Mouse (Mus musculus) heart, adult 18-20 months (tissue): Measurements from ENCODE around the gene Ccl4. TPM values are rescaled to one million over a fixed set of nuclear protein-coding genes. Genes with fewer than 3 reads are reported as not detected.

Source experiments
- DNase-seq, 2 experiments: peaks; one replicate each; pipeline ENCODE4 v3.0.0; 2021 to 2022; ENCODE audit warnings: mixed read lengths in 1 of 2
- total RNA-seq, 2 experiments: library from RNA; stranded (reverse); gene quantifications; 2 replicates each; pipeline ENCODE4 v1.2.3; 2021

Gene Ccl4
- total RNA-seq, 2 experiments from 2014 or later = not detected

DNA sequence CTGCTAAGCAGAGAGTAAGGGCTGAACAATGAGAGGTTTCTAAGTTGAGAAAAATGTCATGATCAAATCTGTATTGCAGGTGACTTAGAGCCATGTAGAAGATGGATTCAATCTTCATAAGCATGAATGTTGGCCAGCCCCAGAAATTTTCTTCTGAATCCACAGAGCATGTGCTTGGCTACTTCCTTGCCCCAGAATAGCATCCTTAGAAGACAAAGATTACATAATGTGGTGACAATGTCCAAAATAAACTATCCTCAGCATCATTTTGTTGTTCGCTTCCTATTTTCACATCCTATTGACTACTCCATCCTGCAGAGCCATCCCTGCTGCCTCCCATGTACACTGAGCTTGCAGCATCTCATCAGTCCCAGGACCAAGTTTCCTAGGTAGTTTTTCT, 13.3 kb downstream of the Ccl4 start:
- DNase-seq = no peak

DNA sequence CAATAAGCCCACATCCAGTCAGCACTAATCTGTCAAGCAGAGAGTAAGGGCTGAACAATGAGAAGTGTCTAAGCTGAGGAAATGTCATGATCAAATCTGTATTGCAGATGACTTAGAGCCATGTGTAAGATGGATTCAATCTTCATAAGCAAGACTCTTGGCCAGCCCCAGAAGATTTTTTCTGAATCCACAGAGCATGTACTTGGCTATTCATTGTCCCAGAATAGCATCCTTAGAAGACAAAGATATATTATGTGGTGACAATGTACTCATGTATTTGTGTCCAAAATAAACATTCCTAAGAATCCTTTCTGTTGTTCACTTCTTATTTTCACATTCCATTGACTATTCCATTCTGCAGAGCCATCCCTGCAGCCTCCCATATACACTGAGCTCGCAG, 27.5 kb downstream of the Ccl4 start:
- DNase-seq = no peak

DNA sequence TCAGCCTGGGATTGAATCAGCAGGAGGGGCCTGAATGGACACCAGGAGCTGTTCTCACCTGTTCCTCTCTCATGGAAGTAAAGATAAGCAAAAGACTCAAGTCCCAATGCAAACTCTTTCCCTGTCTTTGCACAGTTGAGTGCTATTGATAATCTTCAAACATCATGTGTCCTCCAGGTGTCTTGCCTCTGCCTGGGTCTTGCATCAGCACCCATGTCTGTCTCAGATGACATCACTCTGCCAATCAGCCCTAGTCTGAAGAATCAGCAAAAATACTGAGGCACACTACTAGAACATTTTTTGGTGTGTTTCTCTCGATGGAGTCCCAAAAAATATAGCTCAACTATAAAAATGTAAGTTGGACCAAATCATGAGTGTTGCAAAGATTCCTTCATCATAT, 29.6 kb downstream of the Ccl4 start:
- no peak for DNase-seq

DNA sequence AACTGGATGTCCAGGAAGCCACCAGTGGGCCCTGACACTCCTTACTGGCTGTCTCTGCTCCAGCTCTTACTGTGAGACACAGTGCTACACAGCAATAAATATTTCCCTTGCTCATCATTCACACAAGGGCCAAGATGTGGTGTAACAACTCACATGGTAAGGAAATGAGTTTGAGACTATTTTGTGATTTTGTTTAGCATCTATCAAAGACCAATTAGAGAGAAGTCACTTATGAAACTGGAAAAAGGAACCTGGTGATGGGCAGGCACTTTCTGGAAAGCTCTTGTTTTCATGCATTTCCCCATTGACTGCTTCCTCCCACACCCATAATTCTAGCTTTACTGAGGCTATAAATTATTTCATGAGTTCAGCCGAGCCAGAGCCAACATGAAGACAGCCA, 41.3 kb downstream of the Ccl4 start, which contains the start of gene Wfdc17:
Gene Wfdc17, plus strand, starts transcription at position 287 of the 400 bp plus-strand sequence.
- DNase-seq = peak in 1 of 2 experiments; percentile 23

DNA sequence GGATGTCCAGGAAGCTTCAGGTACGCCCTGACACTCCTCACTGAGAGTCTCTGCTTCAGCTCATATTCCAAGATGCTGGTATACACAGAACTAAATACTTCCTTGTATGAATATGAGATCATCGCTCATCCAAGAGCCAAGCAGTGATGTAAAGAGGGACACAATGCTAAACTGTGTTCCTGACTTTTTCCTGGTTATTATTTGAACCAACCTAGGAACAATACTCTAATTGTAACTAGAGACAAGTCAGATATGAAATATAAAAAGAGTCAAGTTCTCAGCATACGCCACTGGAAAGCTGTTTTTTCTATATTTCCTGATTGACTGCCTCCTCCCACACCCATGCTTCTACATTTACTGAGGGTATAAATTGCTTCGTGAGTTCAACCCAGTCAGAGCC, 46.3 kb downstream of the Ccl4 start, which contains the start of gene Wfdc18:
Gene Wfdc18, plus strand, starts transcription at position 301 of the 400 bp plus-strand sequence.
- DNase-seq = no peak

DNA sequence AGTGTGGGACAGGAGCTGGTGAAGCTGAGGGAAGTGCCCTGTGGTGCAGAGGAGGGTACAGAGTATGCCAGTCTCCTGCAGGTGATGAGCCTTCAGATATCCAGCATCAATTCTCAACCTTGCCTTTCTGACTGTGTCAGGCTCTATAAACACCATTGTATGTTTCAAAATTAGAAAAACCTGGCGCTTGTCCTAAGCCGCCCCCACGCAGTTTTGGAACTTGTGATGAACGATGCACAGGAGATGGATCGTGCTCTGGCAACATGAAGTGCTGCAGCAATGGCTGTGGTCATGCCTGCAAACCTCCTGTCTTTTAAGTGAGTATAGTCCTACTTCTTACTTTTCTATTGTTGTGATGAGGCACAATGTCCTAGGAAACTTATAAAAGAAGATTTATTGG, 47.3 kb downstream of the Ccl4 start:
- no peak for DNase-seq

DNA sequence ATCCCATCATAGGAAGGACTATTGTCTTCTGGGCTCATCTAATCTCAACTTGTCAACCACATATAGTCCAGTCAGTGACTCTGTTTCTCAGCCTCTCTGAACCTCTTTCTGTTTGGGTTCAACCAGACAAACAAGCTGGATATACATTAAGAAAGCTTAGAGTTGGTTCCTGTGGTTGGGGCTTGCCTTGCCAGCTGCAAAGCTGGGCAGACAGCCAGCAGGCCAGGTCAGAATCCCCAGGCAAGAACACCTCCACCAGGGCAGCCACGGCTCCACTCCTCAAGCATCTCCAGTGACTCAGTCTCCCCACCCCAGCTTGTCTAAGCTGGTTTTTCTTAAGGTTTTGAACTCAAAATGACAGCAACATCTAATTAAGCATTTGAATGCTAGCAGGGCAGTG, 50.3 kb downstream of the Ccl4 start:
- DNase-seq = no peak

DNA sequence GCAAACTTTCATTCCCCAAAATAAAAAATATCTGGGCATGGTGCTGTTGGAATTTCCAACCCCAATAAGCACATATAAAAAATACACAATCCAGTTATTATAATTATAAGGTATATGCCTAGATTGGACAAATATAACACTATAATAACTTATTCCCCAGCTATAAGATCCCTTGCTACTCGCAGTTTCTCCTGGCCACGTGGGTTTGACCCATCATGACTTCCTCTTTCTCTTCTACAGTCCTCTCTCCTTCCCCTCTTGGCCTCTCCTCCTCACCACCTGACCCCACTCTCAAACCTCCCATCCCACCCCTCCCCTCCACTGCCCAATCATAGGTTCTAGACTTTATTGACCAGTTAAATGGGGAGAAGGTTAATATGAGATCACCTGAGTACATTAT, 51.5 kb downstream of the Ccl4 start:
- no peak for DNase-seq

Other genes with a start within 250 kb of the Ccl4 start
- gene Gas2l2, start 233.1 kb upstream of the Ccl4 start, total RNA-seq = not detected
- gene 1700020L24Rik, start 224.9 kb upstream of the Ccl4 start, total RNA-seq = not detected
- 1 to 10 TPM; 3.0 to 4.7 TPM for gene Mmp28, start 199.5 kb upstream of the Ccl4 start, total RNA-seq
- gene Taf15, start 189.5 kb upstream of the Ccl4 start, total RNA-seq = 10 to 100 TPM; 34.2 to 41.5 TPM
- gene Heatr9, start 140.4 kb upstream of the Ccl4 start, total RNA-seq = under 1 TPM in 1 of 2 experiments, not detected in 1; 0.26 TPM
- gene Ccl5, start 132.1 kb upstream of the Ccl4 start, total RNA-seq = 10 to 100 TPM in 1 of 2 experiments, 1 to 10 TPM in 1; 2.6 to 10.5 TPM
- 1 to 10 TPM; 5.6 to 8.7 TPM for gene Ccl9, start 83.9 kb upstream of the Ccl4 start, total RNA-seq
- gene Ccl6, start 69.5 kb upstream of the Ccl4 start, total RNA-seq = 10 to 100 TPM; 11.8 to 13.3 TPM
- gene Rpl9-ps1, start 17.0 kb upstream of the Ccl4 start, total RNA-seq = not detected
- gene Ccl3, start 13.2 kb upstream of the Ccl4 start, total RNA-seq = not detected
- 1 to 10 TPM; 3.8 to 4.1 TPM for gene Wfdc17, start 41.4 kb downstream of the Ccl4 start, total RNA-seq
- gene Wfdc18, start 46.4 kb downstream of the Ccl4 start, total RNA-seq = not detected
- not detected for gene Wfdc21, start 84.4 kb downstream of the Ccl4 start, total RNA-seq
- 1 to 10 TPM; 5.5 to 6.5 TPM for gene Heatr6, start 91.1 kb downstream of the Ccl4 start, total RNA-seq
- gene Hnf1b, start 187.5 kb downstream of the Ccl4 start, total RNA-seq = under 1 TPM in 1 of 2 experiments, not detected in 1; 0.21 TPM